Mouse (Mus musculus) embryo, embryonic 10 days (tissue): Measurements from ENCODE around the gene Abhd14a.

ENCODE experiments used
- DNase-seq: peaks from one replicate; pipeline ENCODE4 v3.0.0-alpha.2; 2015; ENCODE audit warnings: low spot score

Abhd14a gene

DNA sequence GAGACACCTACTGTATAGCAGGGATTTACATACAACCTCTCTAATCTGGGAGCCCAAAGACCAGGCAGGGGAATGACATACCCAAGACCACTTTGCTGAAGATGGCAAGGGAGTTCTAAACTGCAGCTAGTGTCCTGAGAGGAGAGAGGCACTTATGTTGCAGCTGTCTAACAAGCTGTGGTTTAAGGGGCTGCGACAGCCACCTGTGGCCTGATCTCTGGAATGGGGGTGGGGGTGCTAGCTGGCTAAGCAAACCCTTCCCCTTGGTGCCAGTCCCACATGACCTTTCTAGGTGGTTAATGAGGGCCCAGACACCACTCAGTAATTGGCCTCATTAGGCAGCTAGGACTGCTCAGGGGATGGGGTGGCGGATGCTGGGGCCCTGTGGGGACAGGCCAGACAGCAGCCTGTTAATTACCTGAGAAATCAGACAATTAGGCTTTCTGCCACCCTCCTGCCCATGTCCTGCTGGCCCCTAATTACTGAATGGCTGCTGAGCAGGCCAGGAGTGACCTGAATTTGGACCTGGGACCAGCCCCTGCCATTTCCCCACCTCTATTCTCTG lies 37.3 kb downstream of the Abhd14a start:
- DNase-seq, result no peak

DNA sequence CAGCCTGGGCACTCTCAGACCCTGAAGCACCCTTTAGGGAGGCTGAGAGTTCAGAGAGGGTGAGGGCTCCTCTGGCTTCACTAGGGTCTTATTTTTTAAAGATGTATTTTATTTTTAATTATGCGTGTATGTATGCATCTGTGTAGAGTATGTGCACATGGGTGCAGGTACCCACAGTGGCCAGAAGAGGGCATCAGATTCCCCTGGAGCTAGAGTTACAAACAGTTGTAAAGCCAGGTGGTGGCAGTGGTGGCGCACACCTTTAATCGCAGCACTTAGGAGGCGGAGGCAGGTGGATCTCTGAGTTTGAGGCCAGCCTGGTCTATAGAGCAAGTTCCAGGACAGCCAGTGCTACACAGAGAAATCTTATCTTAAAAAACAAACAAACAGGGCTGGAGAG lies 38.4 kb downstream of the Abhd14a start:
- no peak for DNase-seq

DNA sequence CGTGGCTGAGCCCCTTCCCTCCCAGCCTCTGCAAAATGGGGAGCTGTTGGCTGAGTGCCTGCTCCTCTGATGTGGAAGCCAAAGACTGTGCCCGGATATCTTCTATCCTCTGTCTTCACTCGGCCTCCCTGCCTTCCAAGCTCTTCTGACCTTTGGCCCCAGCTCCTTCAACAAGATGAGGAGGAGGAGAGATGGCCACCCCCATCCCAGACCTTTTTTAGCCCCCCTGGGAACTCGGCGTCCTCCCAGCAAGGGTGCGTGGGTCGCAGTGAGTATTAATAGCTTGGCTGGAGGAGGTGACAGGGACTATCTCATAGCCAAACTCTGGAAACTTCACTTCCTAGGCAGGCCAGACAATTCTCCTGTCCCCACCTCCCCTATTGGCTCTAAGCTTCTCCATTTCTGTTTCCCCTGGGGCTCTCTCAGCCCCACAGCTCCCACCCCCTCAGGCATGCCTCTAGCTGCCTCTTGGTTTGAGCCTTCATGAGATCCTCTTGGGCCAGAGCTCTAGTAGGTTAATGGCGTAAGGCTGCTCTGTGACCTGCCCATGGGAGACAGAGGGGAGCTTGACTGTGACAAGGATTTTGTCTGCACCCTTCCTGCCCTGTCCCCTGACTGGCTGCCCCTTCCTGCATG lies 40.9 kb downstream of the Abhd14a start:
- DNase-seq, result no peak

DNA sequence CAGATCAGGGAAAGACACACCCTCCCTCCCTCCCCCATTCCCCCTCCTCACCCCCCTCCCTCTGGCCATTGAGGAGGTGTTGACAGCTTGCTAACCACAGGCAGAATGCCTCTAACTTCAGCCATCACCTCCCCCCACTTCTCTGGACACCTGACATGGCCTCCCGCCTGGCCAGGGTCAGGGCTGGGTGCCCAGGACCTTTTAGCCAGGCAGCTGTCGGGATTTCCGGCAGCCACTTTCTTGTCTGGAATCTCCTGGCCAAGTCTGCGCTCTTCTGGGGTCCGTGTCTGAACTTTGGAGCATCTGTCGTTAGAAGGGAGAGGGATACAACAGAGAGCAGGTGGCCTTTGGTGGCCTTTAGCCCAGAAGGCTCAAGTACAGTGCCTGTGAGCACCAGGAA lies 42.2 kb downstream of the Abhd14a start:
- DNase-seq, result peak; percentile 61

DNA sequence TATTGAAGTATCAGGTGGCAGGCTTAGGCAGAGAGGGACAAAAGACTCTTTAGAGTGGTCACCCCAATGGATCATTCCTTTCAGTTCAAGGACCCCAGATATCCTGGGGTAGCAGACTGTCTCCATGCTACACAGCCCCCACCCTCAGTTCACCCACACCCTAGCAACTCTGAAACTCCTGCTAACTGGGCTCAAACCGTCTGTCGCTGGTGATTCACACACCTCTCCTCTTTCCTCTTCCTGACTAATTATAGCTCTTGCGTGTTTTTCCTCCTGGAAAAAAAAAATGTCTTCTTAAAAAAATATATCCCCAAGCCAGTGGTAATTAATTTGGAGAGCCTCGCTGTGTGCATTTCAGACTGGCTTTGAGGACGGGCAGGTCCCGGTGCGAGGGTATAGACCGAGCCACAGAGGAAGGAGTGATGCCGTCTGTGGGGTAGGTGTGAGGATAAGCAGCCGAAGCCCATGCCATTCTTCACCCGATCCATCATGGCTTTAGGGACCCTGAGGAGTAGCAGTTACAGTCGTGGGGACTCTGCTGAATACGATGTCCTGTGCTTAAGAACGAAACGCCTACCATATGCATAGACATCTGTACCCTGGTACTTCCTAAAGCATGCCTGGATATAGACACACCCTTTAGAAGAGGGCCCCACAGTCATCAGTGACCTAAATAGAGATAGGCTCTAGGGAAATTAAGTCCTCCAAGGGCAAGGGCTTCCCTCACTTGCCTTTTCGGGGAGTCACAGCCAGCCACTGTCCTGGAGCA lies 44.7 kb downstream of the Abhd14a start:
- no peak for DNase-seq

DNA sequence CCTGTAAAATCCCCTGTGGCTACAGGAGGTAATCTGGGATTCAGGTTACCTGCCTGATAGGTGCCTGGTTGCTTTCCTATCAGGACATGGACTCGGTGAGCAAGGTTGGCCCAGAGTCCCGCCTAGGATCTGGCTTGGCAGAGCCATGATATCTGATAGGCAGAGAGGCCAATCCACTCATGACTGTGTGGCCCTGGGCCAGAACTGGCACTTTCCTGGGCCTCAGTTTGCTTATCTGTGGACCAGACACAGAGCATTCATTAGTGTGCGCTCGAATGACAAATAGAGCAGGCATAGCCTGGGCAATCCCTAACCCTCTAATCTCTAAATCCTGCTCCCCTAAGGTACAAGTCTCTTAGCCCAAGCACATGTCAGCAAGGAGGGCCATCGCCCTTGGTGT lies 45.3 kb downstream of the Abhd14a start:
- no peak for DNase-seq

DNA sequence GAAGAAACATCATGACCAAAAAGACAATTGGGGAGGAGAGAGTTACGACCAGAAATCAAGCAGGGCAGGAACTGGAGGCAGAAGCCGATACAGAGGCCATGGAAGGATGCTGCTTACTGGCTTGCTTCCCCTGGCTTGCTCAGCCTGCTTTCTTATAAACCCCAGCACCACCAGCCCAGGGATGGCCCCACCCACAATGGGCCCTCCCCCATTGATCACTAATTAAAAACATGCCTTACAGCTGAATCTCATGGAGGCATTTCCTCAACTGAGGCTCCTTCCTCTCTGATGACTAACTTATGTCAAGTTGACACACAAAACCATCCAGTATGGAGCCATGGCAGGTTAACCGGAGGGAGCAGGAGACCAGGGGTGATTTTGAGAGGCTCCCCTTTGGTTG lies 47.7 kb downstream of the Abhd14a start:
- DNase-seq, result no peak

DNA sequence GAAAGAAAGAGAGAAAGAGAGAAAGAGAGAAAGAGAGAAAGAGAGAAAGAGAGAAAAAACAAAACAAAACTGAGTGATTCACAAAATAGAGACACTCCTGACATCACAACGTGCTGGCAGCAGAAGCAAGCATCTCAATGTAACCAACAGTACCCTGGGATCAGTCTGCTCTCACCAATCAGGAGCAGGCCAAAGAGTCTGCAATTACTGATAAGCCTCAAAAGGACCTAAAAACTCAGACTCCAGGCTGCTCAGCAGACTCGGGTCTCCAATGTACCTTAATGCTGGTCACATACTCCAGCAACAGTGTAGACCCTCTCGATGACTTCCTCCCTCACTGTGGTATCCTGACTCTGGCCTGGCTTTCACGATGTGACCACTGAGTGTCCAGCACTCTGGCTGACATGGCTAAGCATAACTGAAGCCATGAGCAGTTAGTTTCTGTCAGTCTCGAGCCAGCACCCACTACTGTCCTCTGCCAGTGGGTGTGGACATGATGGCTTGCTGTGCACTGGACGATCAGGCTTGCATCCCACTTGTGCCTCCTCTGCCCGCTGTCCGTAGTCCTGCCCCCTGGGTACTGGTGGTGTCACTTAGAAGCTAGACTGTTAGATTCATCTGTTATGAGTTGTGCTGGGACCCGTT lies 48.7 kb downstream of the Abhd14a start:
- no peak for DNase-seq

DNA sequence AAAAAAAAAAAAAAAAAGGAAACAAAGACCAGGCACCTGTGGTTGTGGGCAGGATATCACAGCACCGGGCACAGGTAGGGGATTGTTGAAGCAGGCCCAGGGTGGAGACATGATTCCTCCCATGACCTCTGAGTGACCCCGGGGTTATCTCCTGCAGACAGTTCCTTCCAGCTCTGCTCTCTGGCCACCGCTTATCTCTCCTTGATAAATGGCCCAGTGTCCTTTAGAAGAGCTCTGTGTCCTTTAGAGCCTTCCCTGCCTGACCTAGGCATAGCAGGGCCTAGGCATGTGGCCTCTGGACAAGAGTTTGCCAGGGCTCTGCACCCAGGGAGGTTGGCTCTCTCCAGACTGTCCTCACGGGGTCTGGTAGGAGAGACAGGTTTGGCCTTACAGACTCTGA lies 49.7 kb downstream of the Abhd14a start:
- no peak for DNase-seq

DNA sequence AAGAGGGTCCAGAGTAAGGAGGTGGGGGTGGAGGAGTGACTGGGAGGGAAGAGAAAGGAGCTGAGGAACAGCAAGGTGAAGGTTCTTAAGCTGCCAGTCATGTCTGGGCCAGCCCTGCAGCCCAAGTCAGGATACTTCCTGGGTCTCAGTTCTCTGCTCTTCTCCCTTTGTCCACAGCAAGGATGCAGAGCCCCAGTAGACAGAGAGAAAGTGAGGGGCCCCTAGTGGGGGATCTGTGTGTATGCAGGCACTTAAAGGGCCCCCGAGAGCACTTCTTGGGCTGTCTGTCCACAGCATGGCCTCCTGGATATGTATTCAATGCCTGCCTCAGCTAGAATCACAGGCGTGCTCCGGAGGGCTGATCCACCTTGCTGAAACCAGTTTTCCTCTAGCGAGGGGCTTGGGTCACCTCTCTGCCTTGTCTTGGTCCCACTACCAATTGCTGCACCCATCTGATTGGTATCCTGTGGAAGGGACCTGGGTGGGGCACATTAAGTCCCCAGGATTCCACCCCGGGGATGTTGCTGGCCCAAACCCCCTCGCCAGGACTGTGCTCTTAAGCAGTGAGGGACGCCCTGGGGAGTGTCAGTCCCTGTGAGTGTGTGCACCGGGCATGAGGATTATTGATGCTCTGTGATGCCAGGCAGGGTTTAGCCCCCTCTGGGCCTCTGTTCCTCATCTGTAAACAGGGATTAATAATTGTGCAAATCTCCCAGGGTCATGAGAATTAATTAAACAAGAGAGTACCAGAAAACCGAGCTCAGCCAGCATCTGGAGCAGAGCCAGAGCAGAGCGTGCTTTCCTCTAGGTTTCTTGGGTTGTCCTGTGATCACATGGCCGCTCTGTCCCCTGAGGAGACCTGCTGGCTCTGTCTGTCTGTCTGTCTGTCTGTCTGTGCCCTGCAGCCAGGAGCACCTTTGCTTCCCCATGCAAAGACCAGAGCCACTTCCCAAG lies 52.6 kb downstream of the Abhd14a start:
- no peak for DNase-seq

DNA sequence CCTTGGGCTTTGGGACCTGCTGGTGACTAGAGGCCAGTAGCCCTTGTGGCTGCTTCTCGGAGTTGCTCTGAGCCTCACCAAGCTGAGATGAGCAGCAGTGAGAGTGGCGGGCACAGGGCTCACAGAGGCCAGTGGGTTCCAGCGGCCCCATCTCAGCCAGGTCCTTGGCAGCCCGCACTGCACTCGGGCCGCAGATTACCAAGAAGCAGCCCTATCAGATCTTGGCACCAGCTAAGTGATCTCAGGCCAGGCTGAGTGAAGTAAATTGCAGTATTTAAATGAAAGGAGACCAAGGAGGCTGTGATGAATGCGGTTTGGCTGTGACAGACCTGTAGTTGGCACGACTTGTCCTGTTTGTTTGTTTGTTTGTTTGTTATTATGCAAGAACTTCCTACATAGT lies 53.9 kb downstream of the Abhd14a start:
- DNase-seq, result no peak

DNA sequence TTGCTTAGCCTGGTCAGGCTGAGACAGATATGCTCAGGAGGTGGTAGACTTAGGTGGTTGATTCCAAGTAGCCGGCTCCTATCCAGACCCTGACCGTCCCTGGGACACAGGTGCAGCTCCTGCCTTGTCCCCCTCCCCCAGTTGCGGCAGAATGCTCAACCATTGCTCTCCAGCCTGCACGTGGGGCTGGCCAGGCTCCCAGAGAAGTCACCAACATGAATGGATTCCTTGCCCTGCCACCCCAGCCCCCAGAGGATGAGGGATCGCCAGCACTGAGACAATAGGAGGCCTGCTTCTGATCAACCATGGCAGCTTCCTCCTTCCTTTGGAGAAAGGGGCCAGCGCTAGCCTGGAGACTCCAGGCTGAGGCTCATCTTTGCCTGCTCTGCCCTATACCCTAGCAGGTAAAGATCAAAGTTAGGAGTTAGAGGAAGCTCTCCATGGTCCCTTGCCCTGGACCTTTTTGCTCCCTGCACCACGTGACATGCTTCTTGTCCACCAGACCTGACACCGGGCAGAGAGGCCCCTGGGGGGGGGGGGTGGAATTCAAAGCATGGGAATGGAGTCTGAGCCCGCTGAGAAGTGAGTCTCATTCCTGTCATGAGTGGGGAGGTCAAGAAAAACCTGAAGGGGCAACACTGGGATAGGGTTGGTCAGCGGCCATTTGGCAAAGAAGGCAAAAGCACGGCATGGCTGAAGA lies 54.5 kb downstream of the Abhd14a start:
- no peak for DNase-seq
